Mouse (Mus musculus) liver, embryonic 16.5 days (tissue): ENCODE data around the gene S100a4. TPM values are rescaled to one million over a fixed set of nuclear protein-coding genes. Genes with fewer than 3 reads are reported as not detected.
A peak's percentile ranks its signal among the peaks of the same experiment; 100 is the strongest.

Experiments used
- ATAC-seq: fragments of 200-750 bp; cut with Nextera tagmentation; 2 replicates; pipeline ENCODE4 v1.8.0; 2017; ENCODE audit warnings: low read depth, mild to moderate bottlenecking, moderate number of reproducible peaks, moderate library complexity
- H3K27ac ChIP-seq: fragments of 300-500 bp; sonication (generic); 2 replicates; pipeline ENCODE4 v1.5.1; 2014; ENCODE audit warnings: mild to moderate bottlenecking, low read length
- H3K27me3 ChIP-seq: fragments of 300-500 bp; sonication (generic); 2 replicates; pipeline ENCODE4 v1.6.1; 2014; ENCODE audit warnings: low read depth, low read length, mixed read lengths; ENCODE audit not compliant: control insufficient read depth, insufficient read depth
- H3K36me3 ChIP-seq: fragments of 300-500 bp; sonication (generic); 2 replicates; pipeline ENCODE4 v1.6.1; 2014; ENCODE audit warnings: mild to moderate bottlenecking; ENCODE audit not compliant: control insufficient read depth, insufficient read depth
- H3K4me1 ChIP-seq: fragments of 300-500 bp; sonication (generic); 2 replicates; pipeline ENCODE4 v1.6.1; 2014; ENCODE audit warnings: low read depth, low read length, mixed read lengths; ENCODE audit not compliant: control insufficient read depth
- H3K4me2 ChIP-seq: fragments of 300-500 bp; sonication (generic); 2 replicates; pipeline ENCODE4 v1.6.1; 2014; ENCODE audit warnings: low read depth, low read length, mixed read lengths
- H3K4me3 ChIP-seq: fragments of 300-500 bp; sonication (generic); 2 replicates; pipeline ENCODE4 v1.5.1; 2014; ENCODE audit warnings: low read depth, mild to moderate bottlenecking, low read length
- H3K9ac ChIP-seq: fragments of 300-500 bp; sonication (generic); 2 replicates; pipeline ENCODE4 v1.6.1; 2014; ENCODE audit warnings: low read depth, low read length
- H3K9me3 ChIP-seq: fragments of 300-500 bp; sonication (generic); replicated peaks from 2 replicates; pipeline ENCODE4 v1.6.1; 2016; ENCODE audit warnings: low read length; ENCODE audit not compliant: control insufficient read depth
- WGBS: fragments of 180-500 bp; shearing (Covaris S2); extraction: QIAGEN DNeasy Blood & Tissue Kit; methylation state at CpG from one replicate; pipeline ENCODE4 v1.1.7; 2014; ENCODE audit not compliant: insufficient replicate concordance; 5-methylcytosine and 5-hydroxymethylcytosine counted together
- polyA plus RNA-seq: library from polyadenylated mRNA; unstranded; fragments of >200 nt; fragmentation: Nextera tagmentation; extraction: Ambion mirVana; gene quantifications from 2 replicates; pipeline ENCODE4 v1.2.1, GENCODE M21; 2015

S100a4 gene
- polyA plus RNA-seq, 1 experiment from 2014 or later, result 2.5 TPM

- Histone ChIP-seq H3K27ac (no peak overlapping the region), H3K36me3 (no peaks in the 10 kb centered on the region), H3K9ac (no peak overlapping the region), H3K4me1 (no peaks in the 10 kb centered on the region; the same call in 1 of the 2 replicates), H3K9me3 (no peaks in the 10 kb centered on the region), H3K27me3 (no peaks in the 10 kb centered on the region), H3K4me3 (no peak overlapping the region), H3K4me2 (no peak overlapping the region)
- no peak for ATAC-seq
- 71% methylated on average over 4 of the region's 4 CpGs for WGBS
These were observed 21.0 kb upstream of the S100a4 start for GRCm38 (mm10) chr3:90582556-90582955.

GRCm38 (mm10) chr3:90583893-90584292, 19.7 kb upstream of the S100a4 start:
- no peaks in the 10 kb centered on the region for H3K27me3 ChIP-seq
- 30% methylated on average over 3 of the region's 3 CpGs for WGBS
- no peak overlapping the region for H3K4me3 ChIP-seq
- H3K4me1 ChIP-seq, result no peaks in the 10 kb centered on the region; the same call in 1 of the 2 replicates
- no peak overlapping the region for H3K27ac ChIP-seq
- H3K9ac ChIP-seq, result no peak overlapping the region
- no peaks in the 10 kb centered on the region for H3K9me3 ChIP-seq
- no peak overlapping the region for H3K4me2 ChIP-seq
- no peaks in the 10 kb centered on the region for H3K36me3 ChIP-seq
- ATAC-seq, result no peak

GRCm38 (mm10) chr3:90585595-90585994, 18.0 kb upstream of the S100a4 start:
- WGBS, result 27% methylated on average over 5 of the region's 5 CpGs
- H3K4me3 ChIP-seq, result no peak overlapping the region
- H3K4me1 ChIP-seq, result no peaks in the 10 kb centered on the region; the same call in 1 of the 2 replicates
- H3K27ac ChIP-seq, result no peak overlapping the region
- no peaks in the 10 kb centered on the region for H3K27me3 ChIP-seq
- H3K9ac ChIP-seq, result no peak overlapping the region
- no peaks in the 10 kb centered on the region for H3K36me3 ChIP-seq
- no peaks in the 10 kb centered on the region for H3K9me3 ChIP-seq
- ATAC-seq, result no peak
- no peak overlapping the region for H3K4me2 ChIP-seq

- Histone ChIP-seq H3K27ac (no peak overlapping the region), H3K36me3 (no peaks in the 10 kb centered on the region), H3K27me3 (no peaks in the 10 kb centered on the region), H3K4me2 (no peak overlapping the region), H3K9ac (no peak overlapping the region), H3K4me1 (no peaks in the 10 kb centered on the region; the same call in 1 of the 2 replicates), H3K4me3 (no peak overlapping the region), H3K9me3 (no peaks in the 10 kb centered on the region)
- WGBS, result 61% methylated on average over 15 of the region's 15 CpGs
- ATAC-seq, result no peak
These were observed 17.4 kb upstream of the S100a4 start for GRCm38 (mm10) chr3:90586016-90586643.

GRCm38 (mm10) chr3:90586906-90587305, 16.7 kb upstream of the S100a4 start:
- WGBS, result 16% methylated on average over 10 of the region's 10 CpGs
- peak overlapping the region; percentile 16; the same call in 1 of the 2 replicates for H3K4me2 ChIP-seq
- H3K36me3 ChIP-seq, result no peaks in the 10 kb centered on the region
- H3K9ac ChIP-seq, result no peak overlapping the region
- no peaks in the 10 kb centered on the region for H3K27me3 ChIP-seq
- H3K9me3 ChIP-seq, result no peaks in the 10 kb centered on the region
- H3K4me1 ChIP-seq, result no peaks in the 10 kb centered on the region; the same call in 1 of the 2 replicates
- H3K4me3 ChIP-seq, result no peak overlapping the region
- peak; percentile 61 for ATAC-seq
- H3K27ac ChIP-seq, result peak overlapping the region; percentile 46

- Histone ChIP-seq H3K4me1 (no peaks in the 10 kb centered on the region; the same call in 1 of the 2 replicates), H3K27ac (peak overlapping the region; percentile 46), H3K4me2 (peak overlapping the region; percentile 16; the same call in 1 of the 2 replicates), H3K9ac (no peak overlapping the region), H3K4me3 (no peak overlapping the region), H3K36me3 (no peaks in the 10 kb centered on the region), H3K9me3 (no peaks in the 10 kb centered on the region), H3K27me3 (no peaks in the 10 kb centered on the region)
- 76% methylated on average over 14 of the region's 14 CpGs for WGBS
- no peak for ATAC-seq
These were observed 16.0 kb upstream of the S100a4 start for GRCm38 (mm10) chr3:90587361-90588101.

GRCm38 (mm10) chr3:90589390-90589789, 14.2 kb upstream of the S100a4 start:
- H3K36me3 ChIP-seq, result no peaks in the 10 kb centered on the region
- no peak overlapping the region for H3K9ac ChIP-seq
- H3K4me2 ChIP-seq, result no peak overlapping the region
- H3K9me3 ChIP-seq, result no peaks in the 10 kb centered on the region
- ATAC-seq, result 0 out of 2 replicates have a peak, but pooled peaks have one; percentile 27
- 39% methylated on average over 6 of the region's 6 CpGs for WGBS
- no peaks in the 10 kb centered on the region; the same call in 1 of the 2 replicates for H3K4me1 ChIP-seq
- no peaks in the 10 kb centered on the region for H3K27me3 ChIP-seq
- no peak overlapping the region for H3K4me3 ChIP-seq
- peak overlapping the region; percentile 47; the same call in 1 of the 2 replicates for H3K27ac ChIP-seq

- Histone ChIP-seq H3K4me1 (no peaks in the 10 kb centered on the region; the same call in 1 of the 2 replicates), H3K27me3 (no peaks in the 10 kb centered on the region), H3K36me3 (no peaks in the 10 kb centered on the region), H3K9me3 (no peaks in the 10 kb centered on the region), H3K4me3 (no peak within 1 kb of the TSS), H3K9ac (no peak within 1 kb of the TSS), H3K4me2 (no peak within 1 kb of the TSS), H3K27ac (peak within 1 kb of the TSS; percentile 47; the same call in 1 of the 2 replicates)
- no peak for ATAC-seq
- WGBS, result 53% methylated on average over 8 of the region's 8 CpGs
These were observed 13.6 kb upstream of the S100a4 start, which contains the start of gene S100a2 for GRCm38 (mm10) chr3:90589947-90590346. S100a2 (plus strand) TSS chr3:90590247.

GRCm38 (mm10) chr3:90594466-90594865, 9.1 kb upstream of the S100a4 start:
- no peaks in the 10 kb centered on the region for H3K36me3 ChIP-seq
- no peaks in the 10 kb centered on the region for H3K27me3 ChIP-seq
- H3K27ac ChIP-seq, result no peak overlapping the region
- no peak overlapping the region for H3K4me3 ChIP-seq
- no peaks in the 10 kb centered on the region for H3K9me3 ChIP-seq
- no peak overlapping the region for H3K9ac ChIP-seq
- 47% methylated on average over 1 of the region's 1 CpGs for WGBS
- ATAC-seq, result no peak
- H3K4me1 ChIP-seq, result no peaks in the 10 kb centered on the region
- H3K4me2 ChIP-seq, result no peak overlapping the region
